Mouse (Mus musculus) gastrocnemius, postnatal 25 days (tissue): ENCODE results near the gene Ffar4. TPM values are rescaled to one million over a fixed set of nuclear protein-coding genes. Genes with fewer than 3 reads are reported as not detected.

Experiments used
- DNase-seq: peaks from one replicate; pipeline ENCODE4 v3.0.0; 2022
- long read RNA-seq, 2 experiments: library from polyadenylated mRNA; stranded (forward); transcript quantifications; one replicate each; pipeline ENCODE4 v2.0.0; 2021
- total RNA-seq, 2 experiments: library from RNA; stranded (reverse); gene quantifications; 1 replicate in 1 of 2; 2 replicates in 1 of 2; pipeline ENCODE4 v1.2.3; 2021

Gene Ffar4
- under 1 TPM in 1 of 2 experiments, not detected in 1; 0.51 TPM for total RNA-seq
- long read RNA-seq, experiment 1, result 0 reads
- long read RNA-seq, experiment 2, result 0 reads

DNA sequence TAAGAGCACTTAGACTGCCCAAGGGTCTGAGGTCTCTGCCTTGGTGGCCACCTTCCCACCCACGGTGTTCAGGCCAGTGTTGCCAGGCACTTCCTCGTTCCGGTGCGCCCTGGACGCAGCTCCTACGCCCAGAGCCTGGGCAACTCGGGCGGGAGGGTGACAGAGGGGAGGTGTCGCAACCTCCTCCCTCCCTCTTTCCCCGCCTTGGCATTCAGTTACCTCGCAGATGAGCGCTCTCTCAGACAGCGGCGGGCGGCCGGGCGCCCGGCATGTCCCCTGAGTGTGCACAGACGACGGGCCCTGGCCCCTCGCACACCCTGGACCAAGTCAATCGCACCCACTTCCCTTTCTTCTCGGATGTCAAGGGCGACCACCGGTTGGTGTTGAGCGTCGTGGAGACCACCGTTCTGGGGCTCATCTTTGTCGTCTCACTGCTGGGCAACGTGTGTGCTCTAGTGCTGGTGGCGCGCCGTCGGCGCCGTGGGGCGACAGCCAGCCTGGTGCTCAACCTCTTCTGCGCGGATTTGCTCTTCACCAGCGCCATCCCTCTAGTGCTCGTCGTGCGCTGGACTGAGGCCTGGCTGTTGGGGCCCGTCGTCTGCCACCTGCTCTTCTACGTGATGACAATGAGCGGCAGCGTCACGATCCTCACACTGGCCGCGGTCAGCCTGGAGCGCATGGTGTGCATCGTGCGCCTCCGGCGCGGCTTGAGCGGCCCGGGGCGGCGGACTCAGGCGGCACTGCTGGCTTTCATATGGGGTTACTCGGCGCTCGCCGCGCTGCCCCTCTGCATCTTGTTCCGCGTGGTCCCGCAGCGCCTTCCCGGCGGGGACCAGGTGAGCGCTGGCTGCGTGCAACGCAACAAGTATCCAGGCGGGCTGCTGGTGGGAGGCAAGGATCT lies at the start of gene Ffar4:
Gene Ffar4 (plus strand): TSS at position 214 of the 901 bp plus-strand sequence.
- no peak for DNase-seq

DNA sequence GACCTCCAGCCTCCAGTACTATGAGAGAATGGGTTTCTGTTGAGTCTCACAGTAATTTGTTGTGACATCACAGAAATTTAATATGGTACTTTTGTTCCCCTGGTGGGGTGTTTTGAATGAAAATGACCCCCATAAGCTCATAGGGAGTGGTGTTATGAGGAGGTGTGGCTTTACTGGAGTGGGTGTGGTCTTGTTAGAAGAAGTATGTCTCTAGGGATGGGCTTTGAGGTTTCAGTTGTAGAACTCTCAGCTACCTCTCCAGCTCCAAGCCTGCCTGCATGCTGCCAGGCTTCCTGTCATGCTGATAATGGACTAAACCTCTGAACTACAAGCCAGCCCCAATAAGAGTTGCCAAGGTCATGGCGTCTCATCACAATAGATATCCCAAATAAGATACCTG lies 47.2 kb upstream of the Ffar4 start:
- DNase-seq, result no peak

DNA sequence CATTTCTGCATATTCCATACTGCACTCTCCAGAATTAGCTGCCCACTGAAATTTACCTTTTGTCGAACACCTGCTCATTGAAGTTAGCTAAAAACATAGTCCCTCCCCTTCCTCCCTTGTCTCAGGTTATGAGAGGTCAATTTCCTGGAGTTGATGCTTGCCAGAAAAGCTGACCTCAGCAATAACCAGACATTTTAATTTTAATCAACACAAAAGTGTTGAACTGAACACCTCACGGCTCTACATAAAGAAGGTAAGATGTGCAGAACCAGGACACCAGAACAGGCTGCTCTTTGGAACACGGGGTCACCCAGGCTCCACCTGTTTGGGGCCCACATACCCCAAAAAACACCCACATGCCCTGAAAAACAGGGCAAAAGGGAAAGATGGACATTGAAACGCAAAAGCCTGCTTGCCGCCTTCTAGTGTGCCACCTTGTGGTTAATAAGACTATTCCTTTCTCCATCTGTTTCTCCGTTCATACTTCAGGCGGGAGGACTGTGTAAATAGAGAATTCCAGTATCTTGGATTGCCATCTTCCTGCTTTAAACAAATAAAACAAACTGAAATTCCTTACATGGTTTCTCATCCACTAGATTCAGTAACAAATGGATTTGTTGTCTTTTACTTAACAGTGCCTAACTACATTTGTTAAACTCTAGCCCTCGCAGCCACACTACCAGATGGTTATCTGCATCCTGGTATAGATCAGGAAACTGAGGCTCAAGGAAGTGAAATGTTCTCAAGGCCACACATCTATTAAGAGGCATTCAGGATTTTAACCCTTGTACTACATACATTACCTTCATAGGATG lies 43.4 kb upstream of the Ffar4 start:
- DNase-seq, result no peak

- no peak for DNase-seq
Observed at GRCm38 (mm10) chr19:38054149-38054719, 42.6 kb upstream of the Ffar4 start.

GRCm38 (mm10) chr19:38054720-38055192 lies 42.1 kb upstream of the Ffar4 start, which contains the start of gene Cep55:
Cep55 (plus strand) TSS chr19:38055011.
- DNase-seq, result peak; percentile 96

DNA sequence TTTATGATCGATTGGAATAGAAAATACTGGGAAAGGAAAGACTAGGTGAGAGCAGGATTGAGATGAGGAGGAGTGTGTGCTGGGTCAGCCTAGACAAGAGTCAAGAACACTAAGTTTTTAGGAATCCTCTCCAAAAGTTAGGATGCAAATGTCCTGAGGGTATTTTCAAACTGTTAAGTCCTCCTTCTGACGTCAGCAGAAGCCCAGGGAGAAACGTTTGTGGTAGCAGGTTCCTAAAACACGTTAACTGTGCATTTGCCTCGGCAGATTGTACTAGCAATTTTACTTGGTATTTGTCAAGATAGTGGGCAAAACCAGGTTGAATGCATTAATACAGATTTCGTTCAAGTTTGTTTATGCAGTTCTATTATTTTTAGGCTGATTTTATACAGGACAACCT lies 41.1 kb upstream of the Ffar4 start:
- DNase-seq, result no peak

DNA sequence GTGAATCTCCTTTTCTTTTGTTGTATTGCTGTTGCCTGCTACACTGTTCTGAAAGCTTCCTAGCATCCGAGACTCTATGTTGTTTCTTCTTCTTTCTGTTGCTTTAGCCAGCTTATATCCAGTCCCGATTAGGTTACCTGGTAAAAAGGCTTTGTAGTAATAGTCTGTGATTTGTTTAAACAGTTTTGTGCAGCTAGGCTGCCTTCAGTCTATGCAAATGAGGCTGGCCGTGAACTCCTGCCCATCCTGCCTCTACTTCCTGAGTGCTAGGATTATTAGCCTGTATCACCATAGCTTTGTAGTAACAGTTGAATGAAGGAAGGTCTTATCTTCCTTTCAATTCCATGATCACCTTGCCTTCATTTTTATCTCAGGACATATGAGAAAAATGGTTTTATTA lies 40.6 kb upstream of the Ffar4 start:
- no peak for DNase-seq

GRCm38 (mm10) chr19:38056931-38057330 lies 39.9 kb upstream of the Ffar4 start:
- no peak for DNase-seq

- DNase-seq, result no peak
Observed at GRCm38 (mm10) chr19:38063201-38063600, 33.7 kb upstream of the Ffar4 start.

DNA sequence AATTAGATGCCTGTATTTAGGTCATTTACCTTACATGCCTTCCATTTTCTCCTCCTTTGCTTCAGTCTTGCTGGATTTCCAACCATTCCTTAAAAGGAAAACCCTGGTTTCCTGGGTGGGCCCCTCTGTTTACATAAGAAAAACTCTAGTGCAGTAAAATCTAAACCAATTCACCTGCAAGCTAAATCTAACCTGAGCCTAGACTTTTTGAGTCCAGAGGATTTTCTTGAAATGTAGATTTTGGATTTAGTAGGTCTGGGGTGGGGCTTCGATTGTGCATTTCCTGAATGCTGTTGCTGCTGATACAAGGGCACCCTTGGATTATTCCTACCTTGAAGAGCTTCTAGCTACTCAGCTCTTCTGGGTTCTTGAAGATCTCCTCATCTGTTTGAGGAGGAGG lies 32.8 kb upstream of the Ffar4 start:
- DNase-seq, result no peak

GRCm38 (mm10) chr19:38073226-38073625 lies 23.6 kb upstream of the Ffar4 start:
- DNase-seq, result no peak

GRCm38 (mm10) chr19:38075051-38075450 lies 21.8 kb upstream of the Ffar4 start:
- DNase-seq, result no peak

DNA sequence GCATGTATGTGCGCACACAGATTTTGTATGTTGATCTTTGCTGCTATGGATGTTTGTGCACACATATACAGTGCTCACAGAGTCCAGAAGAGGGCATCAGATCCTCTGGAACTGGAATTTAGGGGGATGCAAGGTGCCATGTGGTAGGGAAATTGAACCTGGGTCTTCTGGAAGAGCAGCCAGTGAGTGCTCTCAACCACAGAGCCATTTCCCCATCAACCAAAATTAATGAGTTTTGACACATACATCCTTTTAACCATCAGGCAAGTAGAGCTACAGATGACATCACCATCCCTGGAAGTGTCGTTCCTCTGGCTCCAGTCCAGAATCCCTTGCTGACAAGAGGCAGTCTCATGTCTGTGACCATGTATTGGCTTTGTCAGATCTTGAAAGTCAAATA lies 20.6 kb upstream of the Ffar4 start:
- no peak for DNase-seq

- no peak for DNase-seq
Observed at GRCm38 (mm10) chr19:38077851-38078540, 18.9 kb upstream of the Ffar4 start.

GRCm38 (mm10) chr19:38081361-38081760 lies 15.5 kb upstream of the Ffar4 start:
- DNase-seq, result no peak

DNA sequence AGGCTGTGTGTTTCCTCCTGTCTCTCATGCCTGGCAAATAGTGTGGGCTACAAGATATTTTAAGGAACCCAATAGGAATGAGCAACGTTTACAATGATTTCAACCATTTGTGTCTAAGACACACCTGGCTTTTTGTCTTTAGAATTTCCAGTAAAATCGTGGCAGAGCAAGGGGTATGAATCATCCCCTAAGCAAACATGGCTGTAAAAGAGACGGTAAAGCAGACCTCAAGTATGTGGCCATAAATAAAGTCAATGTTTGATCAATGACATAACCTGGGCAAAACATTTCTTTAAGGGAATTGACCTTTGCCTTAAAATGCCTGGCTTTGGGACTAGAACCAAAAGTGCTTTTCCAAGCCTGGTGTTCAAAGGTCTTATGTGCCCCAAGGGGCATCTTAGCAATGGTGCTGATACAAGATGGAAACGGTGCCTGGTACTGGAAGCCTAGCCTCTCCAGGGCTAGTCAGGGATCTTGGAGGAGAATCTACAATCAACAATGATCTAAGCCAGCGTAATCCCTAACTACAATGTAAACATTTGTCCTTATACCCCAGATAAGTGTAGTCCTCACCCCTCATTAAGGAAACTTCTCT lies 13.8 kb upstream of the Ffar4 start:
- DNase-seq, result no peak

GRCm38 (mm10) chr19:38085841-38086240 lies 11.0 kb upstream of the Ffar4 start:
- no peak for DNase-seq

DNA sequence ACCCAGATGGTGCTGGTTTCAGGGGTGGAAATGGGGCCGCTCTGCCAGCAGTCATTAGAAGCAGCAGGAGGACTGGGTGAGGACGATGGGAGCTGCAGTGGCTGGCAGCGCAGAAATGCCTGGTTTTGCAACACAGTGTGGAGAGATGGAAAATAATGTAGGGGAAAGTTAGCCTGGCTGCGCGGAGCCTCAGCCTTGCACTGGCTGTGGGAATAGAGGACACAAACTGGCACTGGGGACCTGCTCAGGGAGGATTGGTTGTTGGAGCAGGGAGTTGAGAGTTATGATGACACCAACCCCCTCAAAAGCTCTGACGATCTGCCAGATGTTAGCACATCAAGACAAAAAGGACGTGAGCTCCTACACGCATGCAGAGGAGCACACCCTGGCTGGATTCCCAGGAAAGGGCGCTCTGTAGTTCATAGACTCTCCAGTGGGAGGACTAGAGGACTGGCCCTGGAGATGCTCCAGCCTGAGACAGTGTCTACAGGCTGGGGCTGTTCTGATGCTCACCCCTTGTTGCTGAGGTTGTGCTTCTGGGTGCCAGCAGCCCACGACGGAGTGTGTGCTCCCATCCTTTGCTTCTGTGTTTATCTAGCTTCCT lies 9.8 kb upstream of the Ffar4 start:
- DNase-seq, result no peak

DNA sequence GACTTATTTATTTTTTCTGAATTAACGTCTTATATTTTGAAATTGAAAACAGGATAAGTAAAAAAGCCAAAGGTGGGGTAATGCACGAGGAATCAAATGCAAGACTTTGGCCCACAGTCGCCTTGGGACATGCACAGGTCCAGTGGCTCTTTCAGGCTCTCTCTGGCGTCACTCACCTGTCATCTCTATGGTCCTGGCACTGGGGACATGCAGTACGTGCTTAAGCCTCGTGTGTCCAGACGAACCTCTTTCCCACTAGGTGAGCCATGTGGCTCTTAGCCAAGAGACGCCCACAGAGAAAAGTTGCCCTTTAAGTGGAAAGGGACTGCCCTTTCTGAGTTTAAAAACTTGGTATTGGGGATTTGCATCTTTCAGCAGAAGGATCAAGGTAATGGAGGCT lies 7.5 kb upstream of the Ffar4 start:
- no peak for DNase-seq

DNA sequence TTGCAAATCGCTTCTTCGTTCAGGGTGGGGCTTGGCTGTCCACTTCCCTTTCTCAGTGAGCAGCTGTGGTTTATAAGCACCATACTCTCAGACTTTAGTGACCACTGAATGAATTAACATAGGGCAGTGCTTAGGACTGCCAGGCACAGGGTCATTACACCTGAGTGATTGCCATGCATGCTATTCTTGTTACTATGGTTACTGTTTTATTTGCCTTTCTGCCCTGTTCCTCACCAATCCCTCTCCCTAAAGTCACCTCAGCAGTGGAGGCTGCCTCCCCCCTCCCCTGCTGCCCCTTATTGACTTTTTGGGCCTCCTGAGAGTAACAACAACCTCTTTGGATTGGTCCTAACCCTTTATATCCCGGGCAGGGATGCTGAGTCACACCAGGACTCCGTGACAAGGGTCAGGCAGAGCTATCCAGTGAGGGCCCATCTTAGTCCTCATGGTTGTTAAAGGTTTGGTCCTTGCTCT lies 5.3 kb upstream of the Ffar4 start:
- no peak for DNase-seq

- DNase-seq, result no peak
Observed at GRCm38 (mm10) chr19:38096231-38096630, 640 bp upstream of the Ffar4 start.
